Mouse (Mus musculus): ENCODE results near the gene Ccdc57.

GRCm38 (mm10) chr11:120887502-120887901, 45.2 kb downstream of the Ccdc57 start:
- TF ChIP-seq GATA1 (IDR thresholded peaks at IDR 0.05; ENCODE audit: borderline replicate concordance, low read length), result no peak
- TF ChIP-seq CTCF (IDR thresholded peaks at IDR 0.05; ENCODE audit: low read depth, low read length), result no peak
- no peak for TF ChIP-seq POLR2AphosphoS5 (IDR thresholded peaks at IDR 0.05; ENCODE audit: insufficient replicate concordance, low read depth, low read length)
